ENCODE assay signal across 24 mouse cellular contexts in genomic region chr2:117255415-117255814, GRCm38 (mm10).
"Had no signal": no experiment of that assay in that cellular context is flagged by ENCODE, and none has a peak within 500 bp of the region (broad histone marks: within the 10 kb centered on the region; RNA-seq: fewer than 3 reads in every experiment).

No protein-coding gene starts in this region.

- H3K9me3 ChIP-seq: embryonic facial prominence, embryonic 10.5 days; embryonic facial prominence, embryonic 12.5 days; embryonic facial prominence, embryonic 13.5 days; embryonic facial prominence, embryonic 15.5 days; forebrain, embryonic 10.5 days; forebrain, embryonic 12.5 days; forebrain, embryonic 13.5 days; forebrain, embryonic 15.5 days; heart, embryonic 10.5 days; heart, embryonic 12.5 days had no signal

- DNase-seq: cerebellum, postnatal 25 days; cerebellum, postnatal 36 days; embryo, embryonic 11 days; forebrain, postnatal 0 days; gastrocnemius, adult 2 months; gastrocnemius, postnatal 10 days; gastrocnemius, postnatal 14 days; gastrocnemius, postnatal 25 days; gastrocnemius, postnatal 36 days; heart, adult 18-20 months; heart, adult 2 months had no signal

- H3K4me3 ChIP-seq: embryonic facial prominence, embryonic 10.5 days; embryonic facial prominence, embryonic 12.5 days; embryonic facial prominence, embryonic 13.5 days; embryonic facial prominence, embryonic 15.5 days; erythroblast, embryonic 14.5 days; forebrain, embryonic 10.5 days; forebrain, embryonic 12.5 days; forebrain, embryonic 13.5 days; forebrain, embryonic 15.5 days; gastrocnemius, adult 2 months; heart, adult 2 months; heart, embryonic 10.5 days; heart, embryonic 12.5 days had no signal

- H3K9ac ChIP-seq: embryonic facial prominence, embryonic 12.5 days; embryonic facial prominence, embryonic 13.5 days; embryonic facial prominence, embryonic 15.5 days; forebrain, embryonic 12.5 days; forebrain, embryonic 13.5 days; forebrain, embryonic 15.5 days; forebrain, postnatal 0 days; heart, embryonic 12.5 days had no signal

- H3K27ac ChIP-seq: embryonic facial prominence, embryonic 10.5 days; embryonic facial prominence, embryonic 12.5 days; embryonic facial prominence, embryonic 13.5 days; embryonic facial prominence, embryonic 15.5 days; forebrain, embryonic 10.5 days; forebrain, embryonic 12.5 days; forebrain, embryonic 13.5 days; forebrain, embryonic 15.5 days; gastrocnemius, adult 2 months; heart, adult 2 months; heart, embryonic 10.5 days had no signal

- ATAC-seq: forebrain, embryonic 13.5 days; forebrain, embryonic 14.5 days; forebrain, embryonic 15.5 days; forebrain, embryonic 16.5 days; forebrain, postnatal 0 days had no signal

- H3K27me3 ChIP-seq: embryonic facial prominence, embryonic 12.5 days; embryonic facial prominence, embryonic 13.5 days; embryonic facial prominence, embryonic 15.5 days; forebrain, embryonic 12.5 days; forebrain, embryonic 13.5 days; forebrain, embryonic 15.5 days; heart, embryonic 12.5 days had no signal
